Mouse (Mus musculus) cortical plate, adult 2 months (tissue): ENCODE results near the gene Srcin1.

Source experiments
- CTCF ChIP-seq: fragments of 200-500 bp; IDR thresholded peaks from 2 replicates; pipeline ENCODE4 v1.5.1; 2011; ENCODE audit warnings: mild to moderate bottlenecking, control low read depth, low read length; ENCODE audit not compliant: insufficient read depth; ENCODE audit errors: extremely low read depth
- POLR2A ChIP-seq: fragments of 200-500 bp; IDR thresholded peaks from 2 replicates; pipeline ENCODE4 v1.6.1; 2011; ENCODE audit warnings: mild to moderate bottlenecking, low read length, control low read depth; ENCODE audit not compliant: insufficient read depth; ENCODE audit errors: extremely low read depth

DNA sequence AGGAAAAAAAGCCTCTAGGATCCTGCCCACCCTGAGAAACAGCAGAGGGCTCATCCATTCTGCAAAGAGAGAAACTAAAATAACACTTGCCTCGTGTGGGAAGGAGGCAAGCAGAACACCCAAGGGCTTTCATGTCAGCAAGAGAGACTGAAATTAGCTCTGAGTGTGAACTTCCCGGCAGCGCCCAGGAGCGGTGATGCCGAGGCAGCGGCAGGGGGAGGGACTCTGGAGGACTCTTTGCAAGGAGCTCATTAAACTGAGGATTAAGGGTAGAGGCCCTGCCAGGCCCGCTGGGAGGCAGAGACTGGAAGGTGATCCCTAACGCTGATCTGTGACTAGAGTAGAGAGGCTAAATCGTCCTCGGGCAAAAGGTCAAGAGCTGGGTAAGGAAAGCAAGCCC lies 13.2 kb upstream of the Srcin1 start:
- TF ChIP-seq POLR2A, result no peak
- TF ChIP-seq CTCF, result no peak
